ENCODE assay signal across 8 mouse cellular contexts in the genomic region with DNA sequence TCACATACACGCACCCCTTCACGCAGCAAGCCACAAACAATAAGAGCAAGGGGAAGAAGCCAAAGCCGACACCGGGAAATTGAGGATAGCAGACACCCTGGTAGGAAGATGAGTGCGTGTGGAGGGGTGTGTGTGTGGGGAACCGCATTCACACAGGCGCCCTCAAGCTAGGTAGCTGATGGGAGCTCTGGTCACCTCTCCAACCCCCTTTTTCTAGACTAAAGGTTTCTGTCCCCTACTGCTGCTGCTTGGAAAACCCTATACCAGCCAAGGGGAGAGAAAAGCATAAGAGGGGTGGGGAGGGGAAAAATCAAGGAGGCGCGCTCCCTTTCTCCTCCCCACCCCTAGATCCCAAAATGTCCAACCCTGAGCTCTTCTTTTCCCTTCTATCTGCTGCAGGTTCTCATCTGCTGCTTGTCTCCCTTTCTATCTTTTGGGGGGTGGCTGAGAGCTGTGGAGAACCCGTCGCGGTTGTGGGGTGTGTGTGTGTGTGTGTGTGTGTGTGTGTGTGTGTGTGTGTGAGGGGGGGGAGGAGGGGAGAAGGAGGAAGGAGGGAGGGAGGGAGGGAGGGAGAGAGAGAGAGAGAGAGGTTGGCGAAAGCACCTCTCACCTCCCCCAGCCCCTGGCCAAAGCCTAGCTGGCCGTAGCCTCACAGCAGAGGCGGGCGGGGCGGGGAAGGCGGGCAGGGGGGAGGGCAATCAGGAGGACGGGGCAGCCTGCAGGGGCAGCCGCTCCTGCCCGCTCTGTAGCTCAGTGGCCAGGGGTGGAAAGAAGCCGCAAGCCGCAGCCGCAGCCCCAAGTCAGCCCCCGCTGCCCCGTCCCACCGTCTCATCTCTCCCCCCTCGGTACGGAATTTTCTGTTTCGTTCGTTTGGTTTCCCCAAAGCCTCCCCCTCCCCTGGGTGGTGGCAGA. TPM values are rescaled to one million over a fixed set of nuclear protein-coding genes. Genes with fewer than 3 reads are reported as not detected.
DNase-seq lines count a peak whose midpoint lies in the region; ATAC-seq and TF ChIP-seq lines count a peak whose summit lies in the region.

Rtl4 (plus strand) TSS at position 701 of the 912 bp plus-strand sequence.

- no peak for TF ChIP-seq EP300 in stomach, postnatal 0 days (optimal IDR thresholded peaks at IDR 0.05)

- DNase-seq in cerebellum, adult 18-20 months: peak; percentile 2 to 3
- DNase-seq in cerebellum, adult 9-11 months: no peak
- DNase-seq in left cerebral cortex, postnatal 4 days: peak; percentile 20
- no peak for DNase-seq in left cerebral cortex, adult 9 months (ENCODE audit: low spot score in 2 of 2)
- DNase-seq in stomach, postnatal 0 days (ENCODE audit: low spot score): peak; percentile 12
- DNase-seq in Muller cell, postnatal 12 days (ENCODE audit: inconsistent ontology term): no peak

- peaks cover 31% of the 10 kb centered on the region for H3K27me3 ChIP-seq in hindbrain, embryonic 13.5 days
- peaks cover 29% of the 10 kb centered on the region for H3K27me3 ChIP-seq in liver, embryonic 15.5 days
- H3K27me3 ChIP-seq in stomach, postnatal 0 days (ENCODE audit: control insufficient read depth, insufficient read depth, low read length): no peaks in the 10 kb centered on the region

- intact Hi-C loops in left cerebral cortex, postnatal 4 days (cut with DNase I): no loop called here

- H3K4me3 ChIP-seq in hindbrain, embryonic 13.5 days: peak within 1 kb of the TSS; percentile 47
- H3K4me3 ChIP-seq in liver, embryonic 15.5 days (replicated peaks): peak within 1 kb of the TSS; percentile 36
- H3K4me3 ChIP-seq in stomach, postnatal 0 days (ENCODE audit: low read depth, low read length): peak within 1 kb of the TSS; percentile 37

- ATAC-seq in hindbrain, embryonic 13.5 days (ENCODE audit: low FRiP score): peak; percentile 83
- peak; percentile 54; the same call in 1 of the 2 replicates for ATAC-seq in liver, embryonic 15.5 days (ENCODE audit: insufficient read depth)
- no peak for ATAC-seq in stomach, postnatal 0 days (ENCODE audit: low FRiP score, low TSS enrichment)

- H3K9me3 ChIP-seq in hindbrain, embryonic 13.5 days: no peaks in the 10 kb centered on the region
- no peaks in the 10 kb centered on the region for H3K9me3 ChIP-seq in liver, embryonic 15.5 days (replicated peaks)
- no peaks in the 10 kb centered on the region for H3K9me3 ChIP-seq in stomach, postnatal 0 days (ENCODE audit: control insufficient read depth, low read length)

- H3K4me1 ChIP-seq in hindbrain, embryonic 13.5 days (replicated peaks): no peaks in the 10 kb centered on the region
- H3K4me1 ChIP-seq in liver, embryonic 15.5 days (replicated peaks): no peaks in the 10 kb centered on the region
- H3K4me1 ChIP-seq in stomach, postnatal 0 days (replicated peaks; ENCODE audit: control insufficient read depth, insufficient read depth): no peaks in the 10 kb centered on the region

- H3K27ac ChIP-seq in hindbrain, embryonic 13.5 days: no peak within 1 kb of the TSS
- H3K27ac ChIP-seq in liver, embryonic 15.5 days (replicated peaks): no peak within 1 kb of the TSS
- H3K27ac ChIP-seq in stomach, postnatal 0 days (replicated peaks): no peak within 1 kb of the TSS

- H3K36me3 ChIP-seq in hindbrain, embryonic 13.5 days: no peaks in the 10 kb centered on the region
- no peaks in the 10 kb centered on the region for H3K36me3 ChIP-seq in liver, embryonic 15.5 days (replicated peaks)
- no peaks in the 10 kb centered on the region for H3K36me3 ChIP-seq in stomach, postnatal 0 days (ENCODE audit: control insufficient read depth, insufficient read depth, low read length)

- 18% methylated on average over 20 of the region's 31 CpGs for WGBS in hindbrain, embryonic 13.5 days
- 21% methylated on average over 22 of the region's 31 CpGs for WGBS in liver, embryonic 15.5 days (ENCODE audit: insufficient replicate concordance)
- WGBS in stomach, postnatal 0 days: 23% methylated on average over 12 of the region's 31 CpGs

- TF ChIP-seq CTCF in stomach, postnatal 0 days (IDR thresholded peaks at IDR 0.05; ENCODE audit: low read depth): no peak

- peak within 1 kb of the TSS; percentile 65 for H3K4me2 ChIP-seq in hindbrain, embryonic 13.5 days
- H3K4me2 ChIP-seq in liver, embryonic 15.5 days: peak within 1 kb of the TSS; percentile 44
- peak within 1 kb of the TSS; percentile 63 for H3K4me2 ChIP-seq in stomach, postnatal 0 days (replicated peaks; ENCODE audit: low read depth)

- peak within 1 kb of the TSS; percentile 70 for H3K9ac ChIP-seq in hindbrain, embryonic 13.5 days
- H3K9ac ChIP-seq in liver, embryonic 15.5 days: no peak within 1 kb of the TSS
- peak within 1 kb of the TSS; percentile 8; the same call in 1 of the 2 replicates for H3K9ac ChIP-seq in stomach, postnatal 0 days (ENCODE audit: low read length)

RNA-seq across cellular contexts. Expression of gene Rtl4, which starts in this region (rescaled TPM):
- 1 to 10 TPM; 2.2 to 2.5 TPM for total RNA-seq in left cerebral cortex, postnatal 4 days (2021)
- polyA plus RNA-seq in hindbrain, embryonic 13.5 days (2015; fragmentation: Nextera tagmentation; extraction: Ambion mirVana): 0.93 and 0.97 TPM in 2 replicates
- polyA plus RNA-seq in liver, embryonic 15.5 days (2015; fragmentation: Nextera tagmentation; extraction: Ambion mirVana): 0.55 and 0.69 TPM in 2 replicates
- polyA plus RNA-seq in stomach, postnatal 0 days (2015; fragmentation: Nextera tagmentation; extraction: Ambion mirVana): 0.18 and 0.23 TPM in 2 replicates

Comparison
In these comparisons a context has a peak if more than half of its experiments do, and no peak if none do; other contexts are left out.
1. DNase-seq: peak in cerebellum, adult 18-20 months (2 of 2) and left cerebral cortex, postnatal 4 days (single experiment); none in cerebellum, adult 9-11 months (single experiment), left cerebral cortex, adult 9 months (0 of 2) and Muller cell, postnatal 12 days (single experiment).
2. Peak in ATAC-seq, H3K4me3 ChIP-seq, H3K9ac ChIP-seq and H3K4me2 ChIP-seq in hindbrain, embryonic 13.5 days; RNA of the gene not detected or under 1 TPM.
3. Peak in ATAC-seq, H3K4me3 ChIP-seq and H3K4me2 ChIP-seq in liver, embryonic 15.5 days; RNA of the gene not detected or under 1 TPM.
4. Peak in DNase-seq, H3K4me3 ChIP-seq, H3K9ac ChIP-seq and H3K4me2 ChIP-seq in stomach, postnatal 0 days; RNA of the gene not detected or under 1 TPM.
5. Peak in every context shown above with its lines, with median percentiles within 50 percentile points of each other: H3K4me2 ChIP-seq and H3K4me3 ChIP-seq.